Mouse (Mus musculus) layer of hippocampus, adult 11-12 months (tissue): Measurements from ENCODE around the gene Wnt2b.

Experiments
- DNase-seq: peaks from one replicate; pipeline ENCODE4 v3.0.0; 2022; ENCODE audit warnings: low spot score

Wnt2b gene

DNA sequence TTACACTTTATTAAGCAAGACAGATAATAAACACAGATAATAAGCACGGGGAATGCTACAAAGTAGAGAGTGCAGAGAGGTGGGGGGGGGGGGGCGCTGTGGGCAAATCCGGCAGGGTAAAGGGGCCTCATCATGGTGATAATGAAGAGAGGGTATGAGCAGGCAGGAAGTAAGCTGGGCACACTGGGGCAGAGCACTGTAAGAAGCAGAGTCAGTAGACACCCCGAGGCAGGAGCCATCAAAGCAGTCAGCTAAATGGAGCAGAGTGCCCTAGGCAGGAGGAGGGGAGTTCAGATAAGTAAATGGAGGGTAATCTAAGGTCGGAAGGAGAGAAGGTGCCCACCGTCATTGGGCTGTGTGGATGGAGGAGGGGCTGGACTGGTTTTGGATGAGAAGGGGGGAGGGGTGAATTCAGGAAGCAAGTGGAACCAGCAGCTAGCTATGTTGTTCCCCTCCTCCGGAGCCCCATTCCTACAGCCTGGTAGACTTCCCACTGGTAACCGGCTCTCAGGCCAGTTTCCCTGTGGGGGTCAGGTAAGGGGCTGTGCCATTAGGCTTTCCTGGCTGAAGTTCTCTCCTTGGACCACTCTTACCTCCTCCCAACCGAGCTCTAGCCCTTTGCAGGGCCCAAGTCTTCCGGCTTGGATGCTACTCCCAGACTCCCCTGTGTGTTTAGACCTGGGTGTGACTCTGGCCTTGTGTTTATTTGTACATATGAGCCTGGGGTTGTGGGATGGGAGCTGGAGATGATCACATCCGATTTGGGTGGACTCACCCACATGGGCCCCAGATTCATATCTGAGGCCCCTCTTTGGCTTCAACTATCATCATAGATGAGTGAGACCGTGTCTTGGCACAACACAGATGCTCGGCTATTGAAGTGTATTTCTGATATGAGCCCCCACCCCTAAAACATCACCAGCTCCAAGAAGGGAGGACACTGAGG is 1.9 kb upstream of the Wnt2b start:
- DNase-seq: no peak

DNA sequence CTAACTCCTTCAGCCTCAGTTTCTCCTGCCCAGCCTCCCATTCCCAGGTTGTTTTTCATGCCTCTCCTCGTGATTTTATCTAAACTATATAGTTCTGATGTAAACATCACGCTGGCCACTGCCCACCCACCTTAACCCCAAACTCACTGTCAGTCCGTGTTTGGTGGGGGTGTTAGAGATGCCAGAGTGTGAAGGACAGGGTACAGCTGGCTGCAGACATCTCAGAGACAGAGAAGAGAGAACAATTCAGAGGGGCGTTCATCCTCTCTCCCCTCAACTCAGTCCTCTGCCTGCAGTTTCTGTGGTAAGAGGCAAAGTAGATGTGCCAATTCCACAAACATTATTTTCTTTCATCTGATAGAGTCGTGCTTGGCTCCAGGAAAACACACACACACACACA is 1.1 kb upstream of the Wnt2b start:
- DNase-seq: no peak

DNA sequence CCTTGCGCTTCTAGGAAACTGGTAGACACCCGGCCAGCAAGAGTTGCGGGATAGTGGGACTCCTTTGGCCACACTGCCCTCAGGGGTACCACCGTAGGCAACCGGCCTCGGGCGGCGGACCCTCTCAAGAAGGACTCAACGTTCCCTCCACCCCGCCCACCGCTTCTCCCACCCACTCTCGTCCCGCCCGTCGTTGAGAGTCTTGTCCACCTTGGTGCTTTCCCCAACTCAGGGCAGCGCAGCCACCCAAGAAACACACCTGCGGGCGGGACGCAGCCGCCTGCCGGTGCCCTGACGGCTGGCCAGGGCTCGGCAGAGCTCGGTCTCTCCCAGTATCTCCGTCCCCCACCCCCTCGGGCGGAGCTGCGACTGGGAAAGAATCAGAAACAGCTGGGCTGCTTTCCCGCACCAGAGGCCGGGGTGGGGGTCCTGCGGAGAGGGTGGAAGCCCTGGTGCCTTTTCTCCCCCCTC is 455 bp upstream of the Wnt2b start:
- DNase-seq: no peak

DNA sequence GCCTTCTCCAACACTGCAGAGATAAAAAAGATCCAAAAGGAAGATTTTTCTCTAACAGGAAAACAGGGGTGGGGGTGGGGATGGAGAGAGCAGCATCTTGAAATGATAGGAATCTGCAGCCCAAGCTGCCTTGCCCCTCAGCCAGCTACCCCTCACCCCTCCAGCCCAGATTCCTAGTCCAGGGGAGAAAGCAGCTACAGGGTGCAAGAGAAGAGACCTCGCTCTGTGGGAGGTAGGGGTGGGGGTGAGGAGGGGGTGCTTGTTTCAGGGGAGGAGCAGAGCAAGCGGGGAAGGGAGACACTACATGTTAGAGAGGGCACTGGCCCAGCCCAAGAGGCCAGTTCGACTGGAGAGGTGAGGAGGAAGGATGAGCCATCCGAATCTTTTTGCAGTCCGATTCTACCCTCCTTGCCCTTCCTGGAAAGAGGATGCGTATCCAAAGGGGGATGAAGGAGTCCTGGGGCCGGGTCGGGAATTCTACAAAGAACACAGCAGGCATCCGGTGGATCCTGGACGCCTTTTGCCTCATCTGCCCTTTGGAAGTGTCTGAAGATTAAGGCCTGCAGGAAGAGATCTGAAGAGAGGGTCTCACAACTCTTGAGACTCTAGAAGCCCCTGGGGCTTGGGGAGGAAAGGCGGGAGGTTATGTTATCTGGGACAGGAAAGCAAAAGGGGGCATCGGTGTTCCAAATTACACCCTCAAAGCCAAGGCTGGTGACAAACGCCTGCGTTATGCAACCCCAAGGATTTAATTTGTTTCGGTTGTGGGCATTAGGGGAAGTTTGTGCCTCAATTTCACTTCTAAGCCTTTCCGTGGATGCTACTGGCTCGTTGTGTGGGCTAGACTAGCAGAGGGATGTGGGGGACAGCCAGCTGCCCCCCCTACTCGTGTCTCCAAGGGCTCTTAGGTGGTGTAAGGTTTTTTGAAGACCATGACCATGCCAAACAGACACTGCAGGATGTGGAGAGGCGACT is 1.4 kb downstream of the Wnt2b start:
- DNase-seq: no peak

DNA sequence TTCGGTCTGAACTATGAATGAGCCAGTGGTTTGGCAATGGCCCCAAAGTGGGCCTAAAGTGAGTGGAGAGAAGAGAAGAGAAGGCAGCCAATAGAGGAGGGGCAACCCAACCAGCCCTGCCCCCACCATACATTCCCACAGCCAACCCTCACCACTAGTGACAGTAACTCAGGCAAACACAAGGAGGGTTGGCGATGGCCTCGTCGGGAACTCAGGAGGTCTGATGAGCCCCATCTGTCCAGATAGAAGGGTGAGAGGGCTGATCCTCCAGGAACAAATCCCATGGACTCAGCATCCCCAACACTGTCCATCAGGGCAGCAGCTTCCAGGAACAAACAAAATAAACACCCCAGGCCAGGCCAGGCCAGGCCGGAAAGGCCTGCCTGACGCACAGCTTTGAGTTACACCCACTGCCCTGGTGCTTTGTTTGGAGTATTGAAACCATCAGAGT is 5.6 kb downstream of the Wnt2b start:
- no peak for DNase-seq

DNA sequence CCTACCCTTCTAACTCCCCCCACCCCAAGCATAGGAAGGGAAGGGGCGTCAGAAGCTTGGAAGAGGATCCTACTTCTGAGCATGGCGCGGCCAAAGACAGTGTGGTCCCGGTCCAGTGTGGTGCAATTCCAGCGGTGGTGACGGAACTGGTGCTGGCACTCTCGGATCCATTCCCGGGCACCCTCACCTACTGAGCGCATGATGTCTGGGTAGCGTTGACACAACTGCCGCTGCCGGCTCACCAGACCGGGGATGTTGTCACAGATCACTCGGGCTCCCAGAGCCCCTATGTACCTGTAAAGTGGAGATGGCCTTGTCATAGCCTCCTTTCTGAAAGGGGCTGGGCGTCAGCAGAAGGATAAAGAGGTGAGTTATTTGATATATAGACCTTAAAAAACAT is 7.2 kb downstream of the Wnt2b start:
- no peak for DNase-seq

DNA sequence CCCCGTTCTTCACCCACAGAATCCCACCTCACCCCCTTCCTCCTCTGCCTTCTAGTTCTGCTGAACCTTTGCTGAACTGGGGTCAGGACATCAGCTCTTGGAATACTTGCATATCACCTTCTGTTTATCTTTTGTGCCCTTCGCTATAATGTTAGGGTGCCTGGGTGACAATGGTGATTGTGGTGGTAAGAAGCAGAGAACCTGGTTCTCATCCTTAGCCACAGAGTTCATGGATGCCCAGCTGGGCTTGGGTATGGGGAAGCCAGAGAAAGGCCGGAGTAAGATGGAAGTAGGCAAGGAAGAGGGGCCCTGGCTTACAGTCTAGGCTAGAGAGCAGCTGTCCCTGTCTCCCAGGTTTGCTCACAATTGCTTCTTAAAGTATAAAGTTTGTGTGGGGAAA is 7.6 kb downstream of the Wnt2b start:
- no peak for DNase-seq

DNA sequence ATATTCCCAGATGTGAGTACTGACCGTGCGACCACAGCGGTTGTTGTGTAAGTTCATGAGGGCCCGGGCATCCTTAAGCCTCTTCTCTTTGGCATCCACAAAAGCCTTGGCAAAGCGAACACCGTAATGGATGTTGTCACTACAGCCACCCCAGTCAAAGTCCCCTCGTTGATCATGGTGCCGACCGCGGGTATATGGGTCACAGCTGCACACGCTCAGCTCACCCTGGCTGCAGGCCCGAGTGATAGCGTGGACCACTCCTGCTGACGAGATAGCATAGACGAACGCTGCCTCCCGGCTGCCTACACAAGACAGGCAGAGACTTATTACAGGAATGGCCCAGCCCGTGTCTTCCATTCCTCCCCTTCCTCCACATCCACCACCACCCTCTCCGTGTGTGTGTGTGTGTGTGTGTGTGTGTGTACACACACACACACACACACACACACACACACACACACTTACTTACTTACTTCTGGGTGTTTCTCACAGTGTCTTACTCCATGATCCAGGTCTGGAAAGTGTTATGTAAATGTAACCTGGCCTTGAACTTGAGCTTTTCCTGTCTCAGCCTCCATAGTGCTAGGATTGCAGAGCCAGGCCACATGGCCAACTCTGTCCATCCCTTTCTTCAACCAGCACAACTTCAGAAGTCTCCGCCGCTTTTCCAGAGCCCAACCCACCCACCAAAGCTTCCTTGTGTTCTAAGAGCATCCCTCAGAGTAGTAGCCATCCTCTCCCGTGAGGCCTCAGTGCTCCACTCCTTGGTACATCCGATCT is 8.6 kb downstream of the Wnt2b start:
- DNase-seq: no peak

DNA sequence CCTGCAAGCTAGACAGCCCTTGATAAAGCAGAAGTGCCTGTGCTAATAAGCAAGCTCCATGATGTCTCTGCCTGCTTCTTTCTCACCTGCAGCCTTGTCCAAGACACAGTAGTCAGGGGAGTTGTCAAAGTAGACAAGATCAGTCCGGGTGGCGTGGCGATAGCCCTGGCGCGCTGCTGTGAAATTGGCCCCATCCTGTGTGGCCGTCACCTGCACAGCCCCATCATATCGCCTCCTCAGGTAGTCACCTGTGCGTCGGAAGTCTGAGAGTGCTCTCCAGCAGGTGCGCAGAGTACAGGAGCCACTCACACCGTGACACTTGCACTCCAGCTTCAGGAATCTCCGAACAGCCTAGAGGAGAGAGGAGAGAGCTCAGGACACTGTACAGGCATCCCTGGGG is 10.8 kb downstream of the Wnt2b start:
- no peak for DNase-seq

DNA sequence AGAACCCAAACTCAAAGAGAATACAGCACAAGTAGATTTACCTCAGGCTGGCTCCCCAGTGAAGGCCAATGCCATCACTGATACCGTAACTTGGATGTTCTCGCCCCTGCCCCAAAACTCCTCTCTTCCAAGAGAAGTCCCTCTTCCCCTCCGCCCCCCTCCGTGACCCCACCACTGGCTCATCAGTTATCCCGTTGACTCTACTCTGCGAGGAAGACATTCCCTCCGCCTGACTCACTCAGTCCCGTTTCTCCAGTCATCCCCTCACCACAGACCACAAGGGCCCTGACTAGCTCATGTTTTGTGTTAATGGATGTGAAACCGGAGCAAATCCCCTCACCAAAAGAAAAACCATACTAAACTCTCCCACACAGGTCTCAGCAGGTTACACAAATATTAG is 16.8 kb downstream of the Wnt2b start:
- no peak for DNase-seq

DNA sequence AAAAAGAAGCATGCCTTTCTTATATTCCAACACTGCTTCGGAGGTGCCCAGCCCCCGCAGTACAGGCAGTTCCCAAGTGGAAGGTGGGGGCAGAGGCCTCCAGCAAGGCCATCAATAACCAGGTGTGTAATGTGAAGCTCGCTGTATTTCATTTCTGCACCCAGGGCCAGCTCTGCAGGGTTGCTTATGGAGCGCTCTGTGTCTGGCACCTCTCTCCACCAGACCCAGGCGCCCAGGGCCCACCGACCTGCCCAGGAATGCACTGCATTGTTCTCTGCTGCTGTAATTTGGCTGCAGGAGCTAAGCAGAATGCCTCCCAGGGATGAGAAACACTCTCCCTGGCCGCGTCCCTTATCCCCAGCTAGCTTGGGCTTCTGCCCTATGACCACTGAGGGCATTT is 18.4 kb downstream of the Wnt2b start:
- DNase-seq: no peak

DNA sequence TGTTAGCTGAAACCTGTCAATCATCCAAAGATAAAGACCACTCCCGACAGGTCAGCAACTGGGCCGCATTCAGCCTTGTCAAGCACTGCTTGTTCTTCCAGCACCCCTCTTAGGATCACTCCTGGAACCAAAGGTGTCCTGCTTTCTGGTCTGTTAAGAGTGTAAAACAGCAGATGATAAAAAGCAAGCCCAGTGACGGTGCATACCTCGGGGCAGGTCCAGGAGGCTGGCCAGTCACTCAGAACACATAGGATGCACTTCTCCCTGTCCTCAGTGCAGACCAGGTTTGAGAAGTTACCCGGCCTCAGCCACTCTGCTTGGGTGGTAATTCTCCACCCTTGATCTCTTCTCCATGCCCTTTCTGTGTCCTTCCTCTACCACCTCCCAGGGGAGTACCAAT is 19.0 kb downstream of the Wnt2b start:
- DNase-seq: no peak

DNA sequence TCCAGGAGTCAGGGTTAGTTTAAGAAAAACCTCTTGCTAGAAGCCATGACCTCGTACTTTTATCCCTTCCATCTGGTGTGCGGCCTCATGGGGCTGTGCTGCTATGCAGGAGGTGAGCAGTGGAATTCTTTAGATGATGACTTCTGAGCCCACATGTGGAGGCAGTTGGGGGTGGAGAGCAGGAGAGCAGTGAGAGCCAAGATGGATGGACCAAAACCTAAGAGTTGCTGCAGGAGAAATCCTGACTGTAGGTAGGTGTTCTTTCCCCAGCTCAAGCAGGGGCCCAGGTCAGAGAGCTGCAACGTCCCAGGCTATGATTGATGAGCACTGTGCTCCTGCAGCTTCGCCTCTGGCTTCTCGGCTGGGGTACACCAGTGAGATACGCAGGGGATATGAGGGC is 21.0 kb downstream of the Wnt2b start:
- DNase-seq: no peak

DNA sequence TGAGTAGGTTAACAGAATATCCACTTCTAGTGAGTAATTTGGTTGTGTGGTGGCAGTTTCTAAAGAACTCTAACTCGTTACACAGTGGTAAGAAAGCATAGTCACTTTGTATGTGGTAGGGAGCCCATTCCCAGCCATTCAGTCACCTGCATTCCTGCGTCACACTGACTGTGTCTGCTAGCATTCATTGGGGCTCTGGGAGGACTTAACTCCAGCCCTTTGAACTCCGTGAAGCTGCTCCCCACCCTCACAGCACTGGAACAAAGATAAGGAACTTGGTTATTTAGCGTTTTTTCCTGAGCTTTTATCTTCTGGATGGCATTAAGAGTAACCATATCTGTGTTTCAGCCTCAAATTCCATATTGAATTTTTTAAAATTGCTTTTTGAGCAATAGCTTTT is 23.4 kb downstream of the Wnt2b start:
- no peak for DNase-seq

DNA sequence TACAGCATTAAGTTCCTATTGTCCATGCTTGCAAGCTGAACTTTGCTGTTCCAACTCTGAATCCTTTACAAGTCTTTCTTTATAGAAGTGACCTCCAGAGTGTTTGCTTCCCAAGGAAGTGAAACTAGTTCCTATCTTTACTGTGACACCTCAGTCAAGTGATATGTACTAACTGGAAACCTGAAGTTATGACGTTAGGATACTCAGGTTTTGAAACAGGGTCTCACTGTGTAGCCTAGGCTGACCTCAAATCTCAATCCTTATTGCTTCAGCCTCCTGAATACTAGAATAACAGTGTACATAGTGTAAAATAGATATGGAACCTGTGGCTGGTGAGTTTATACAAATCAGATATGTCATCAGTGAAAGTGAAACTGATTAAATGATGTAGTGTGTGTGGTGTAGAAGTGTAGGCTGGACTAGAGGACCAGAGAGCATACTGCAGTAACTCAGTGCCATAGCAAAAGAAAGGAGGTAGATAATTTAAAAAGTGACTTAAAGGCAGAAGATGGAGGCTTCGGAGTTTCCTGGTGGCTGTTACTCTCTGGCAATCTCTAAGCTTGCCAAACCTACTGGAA is 23.9 kb downstream of the Wnt2b start:
- no peak for DNase-seq

DNA sequence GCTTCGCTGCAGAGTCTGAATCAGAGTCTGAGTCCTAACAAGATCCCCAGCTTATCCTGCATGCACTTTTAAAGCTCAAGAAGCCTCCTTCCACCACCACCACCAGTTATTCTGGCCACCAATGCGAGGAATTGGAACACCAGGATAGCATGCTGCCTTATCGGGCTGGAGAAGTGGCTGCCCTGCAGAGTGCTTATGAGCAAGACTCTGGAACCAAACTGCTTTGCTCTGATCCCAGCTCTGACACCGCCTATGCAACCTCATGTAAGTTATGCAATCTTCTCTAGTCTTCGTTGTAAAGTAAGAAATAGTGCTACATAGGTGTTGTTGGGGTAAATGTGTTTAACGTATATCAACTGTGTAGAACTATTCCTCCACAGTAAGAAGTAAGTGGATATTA is 32.3 kb downstream of the Wnt2b start:
- no peak for DNase-seq

DNA sequence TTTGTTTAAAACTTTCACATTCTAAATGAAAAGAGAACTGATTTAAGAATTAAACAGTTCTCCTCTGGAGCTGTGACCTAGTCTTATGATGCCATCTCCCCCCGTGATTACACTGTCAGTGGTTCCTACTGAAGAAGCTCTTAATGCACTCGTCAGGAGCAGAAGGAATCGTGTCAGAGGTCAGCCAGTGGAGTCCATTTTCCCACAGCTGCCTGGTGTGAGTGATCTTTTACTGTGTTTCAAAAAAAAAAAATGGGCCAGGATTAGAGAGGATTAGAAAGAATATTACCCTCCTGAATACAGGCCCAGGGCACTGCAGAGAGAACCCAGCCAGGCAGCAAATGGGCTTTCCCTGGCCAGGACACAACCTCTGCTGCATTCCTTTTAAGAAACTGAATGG is 46.7 kb downstream of the Wnt2b start:
- DNase-seq: no peak

DNA sequence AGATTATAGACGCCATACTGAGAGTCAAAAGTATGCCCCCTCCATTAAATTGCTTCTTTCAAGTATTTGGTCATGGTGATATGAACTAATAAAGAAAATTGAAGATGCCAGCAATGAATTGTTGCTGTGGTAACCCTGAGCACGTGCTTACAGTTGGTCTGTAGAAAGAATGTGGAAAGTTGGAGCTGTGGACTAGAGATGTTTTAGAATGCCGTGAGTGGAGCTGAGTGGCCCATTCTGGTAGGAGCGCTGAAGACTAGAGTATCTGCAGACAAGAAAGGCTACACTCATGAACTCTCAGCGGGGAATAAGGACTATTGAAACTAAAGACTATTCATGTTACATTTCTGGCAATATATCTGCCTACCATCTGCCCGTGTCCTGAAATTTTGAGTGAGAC is 52.5 kb downstream of the Wnt2b start:
- DNase-seq: no peak

DNA sequence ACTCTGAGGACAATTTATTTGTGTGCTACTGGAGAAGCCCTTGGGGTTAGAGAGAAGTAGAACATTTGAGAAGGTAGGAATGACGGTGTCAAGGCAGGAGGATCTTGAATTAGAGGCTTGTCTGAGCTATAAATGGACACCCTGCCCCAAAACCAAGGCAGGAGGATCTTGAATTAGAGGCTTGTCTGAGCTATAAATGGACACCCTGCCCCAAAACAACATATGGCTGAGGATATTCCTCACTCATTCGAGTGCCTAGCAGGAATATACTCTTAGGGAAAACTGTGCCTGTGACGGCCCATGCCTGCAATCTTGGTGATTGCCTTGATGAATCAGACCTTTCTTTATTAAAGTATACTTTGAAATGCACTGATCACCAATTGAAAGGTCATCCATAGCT is 55.7 kb downstream of the Wnt2b start:
- no peak for DNase-seq

DNA sequence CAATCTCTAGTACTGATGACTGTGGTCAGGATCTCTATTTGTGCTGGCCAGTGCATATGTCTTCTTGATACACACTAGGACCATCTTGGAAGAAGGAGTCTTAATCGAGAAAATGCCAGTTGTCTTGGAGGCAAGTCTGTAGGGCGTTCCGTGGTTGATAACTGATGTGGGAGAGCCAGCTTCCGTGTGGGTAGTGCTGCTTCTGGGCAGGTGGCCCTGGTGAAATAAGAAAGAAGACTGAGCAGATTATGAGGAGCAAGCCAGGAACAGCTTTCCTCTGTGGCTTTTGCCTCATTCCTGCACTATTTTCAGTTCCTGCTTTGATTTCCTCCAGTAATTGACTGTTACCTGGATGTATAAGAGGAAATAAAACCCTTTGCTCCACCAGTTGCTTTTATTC is 56.3 kb downstream of the Wnt2b start:
- DNase-seq: no peak

DNA sequence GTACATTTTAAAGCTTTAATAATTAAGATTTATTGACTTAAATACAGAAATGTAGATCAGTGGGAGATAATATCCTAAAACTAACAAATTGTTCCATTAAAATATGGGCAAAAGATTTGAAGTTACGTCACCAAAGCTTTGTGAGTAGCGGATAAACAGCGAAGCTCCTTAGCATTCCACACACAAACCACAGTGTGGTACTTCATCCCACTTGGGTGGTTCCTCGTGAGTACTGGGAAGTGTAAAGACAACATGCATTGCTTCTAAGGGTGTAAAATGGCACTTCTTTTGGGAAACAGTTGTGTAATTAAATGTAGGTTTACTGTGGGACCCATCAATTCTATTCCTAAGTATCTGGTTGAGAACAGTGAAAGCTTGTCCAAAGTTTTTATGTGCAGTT is 60.6 kb downstream of the Wnt2b start:
- no peak for DNase-seq

DNA sequence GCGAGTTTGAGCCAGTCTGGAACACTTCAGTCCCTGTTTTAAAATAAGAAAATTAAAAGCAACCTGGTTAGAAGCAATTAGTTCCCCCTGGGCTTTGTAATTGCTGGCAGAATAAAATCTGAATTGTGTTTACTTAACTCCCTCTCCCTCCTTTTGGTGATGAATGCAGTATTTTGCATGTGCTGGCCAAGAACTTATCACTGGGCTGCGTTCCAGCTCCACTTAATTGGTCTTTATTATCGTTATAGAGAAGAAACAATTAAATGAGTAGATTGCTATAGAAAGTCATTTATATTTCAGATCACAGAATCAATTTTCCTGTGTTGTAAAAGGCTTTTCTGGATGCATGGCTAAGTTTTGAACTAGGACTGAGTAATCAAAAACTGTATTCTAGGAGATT is 65.6 kb downstream of the Wnt2b start:
- no peak for DNase-seq
